Mouse (Mus musculus) spleen, adult 2 months (tissue): Measurements from ENCODE around the gene Pou5f1. TPM values are rescaled to one million over a fixed set of nuclear protein-coding genes. Genes with fewer than 3 reads are reported as not detected.
"Not testable (repeated sequence)": the region's sequence is repeated elsewhere in the genome, so short reads cannot be mapped to it uniquely, and the experiment has no call there.

Experiments used
- DNase-seq, 2 experiments: peaks; one replicate each; pipeline versions ENCODE4 v3.0.0 to v3.0.0-alpha.2; 2012 to 2021; ENCODE audit warnings: low spot score in 2 of 2, low read depth in 1 of 2
- H3K27ac ChIP-seq: fragments of 200-500 bp; 2 replicates; pipeline ENCODE4 v1.5.1; 2012; ENCODE audit warnings: low read length, inconsistent platforms; ENCODE audit not compliant: insufficient read depth
- H3K27me3 ChIP-seq: fragments of 200-500 bp; 2 replicates; pipeline ENCODE4 v1.6.1; 2012; ENCODE audit warnings: mild to moderate bottlenecking, moderate library complexity, low read length, inconsistent platforms; ENCODE audit not compliant: control insufficient read depth, insufficient read depth
- H3K36me3 ChIP-seq: fragments of 200-500 bp; 2 replicates; pipeline ENCODE4 v1.6.1; 2012; ENCODE audit warnings: mild to moderate bottlenecking, low read length, inconsistent platforms; ENCODE audit not compliant: control insufficient read depth, insufficient read depth
- H3K4me1 ChIP-seq: fragments of 200-500 bp; 2 replicates; pipeline ENCODE4 v1.6.1; 2011; ENCODE audit warnings: inconsistent platforms; ENCODE audit not compliant: control insufficient read depth, insufficient read depth, insufficient read length
- H3K4me3 ChIP-seq: fragments of 200-500 bp; 2 replicates; pipeline ENCODE4 v1.5.1; 2011; ENCODE audit warnings: mild to moderate bottlenecking, inconsistent platforms; ENCODE audit not compliant: insufficient read depth, insufficient read length; ENCODE audit errors: extremely low read depth
- CTCF ChIP-seq: fragments of 200-500 bp; IDR thresholded peaks from 2 replicates; pipeline ENCODE4 v1.5.1; 2011; ENCODE audit warnings: mild to moderate bottlenecking, inconsistent platforms; ENCODE audit not compliant: insufficient read depth, insufficient read length, insufficient replicate concordance; ENCODE audit errors: extremely low read depth
- POLR2A ChIP-seq: fragments of 200-500 bp; IDR thresholded peaks from 2 replicates; pipeline ENCODE4 v1.6.1; 2011; ENCODE audit warnings: low read depth, low read length, inconsistent platforms
- WGBS: fragments of 180-500 bp; shearing (Covaris S2); methylation state at CpG from one replicate; pipeline ENCODE4 v1.1.7; 2018; 5-methylcytosine and 5-hydroxymethylcytosine counted together
- polyA plus RNA-seq: library from polyadenylated mRNA; depleted of rRNA; stranded (reverse); fragments of >200 nt; gene quantifications from 2 replicates; pipeline ENCODE4 v1.2.3, GENCODE M21; 2012

Gene Pou5f1
- polyA plus RNA-seq, 1 experiment = not detected

GRCm38 (mm10) chr17:35504628-35505481 is 963 bp upstream of the Pou5f1 start:
- no peak for DNase-seq
- 43% methylated on average over 8 of the region's 8 CpGs for WGBS
- Histone ChIP-seq H3K27me3 (peaks cover 3% of the 10 kb centered on the region; the same call in 1 of the 2 replicates), H3K4me1 (no peaks in the 10 kb centered on the region), H3K36me3 (no peaks in the 10 kb centered on the region), H3K27ac (no peak overlapping the region), H3K4me3 (no peak overlapping the region)
- TF ChIP-seq CTCF = no peak
- no peak for TF ChIP-seq POLR2A

GRCm38 (mm10) chr17:35506881-35507280 is 1.1 kb downstream of the Pou5f1 start:
- H3K4me3 ChIP-seq = no peak overlapping the region
- no peaks in the 10 kb centered on the region for H3K36me3 ChIP-seq
- TF ChIP-seq CTCF (no peak), POLR2A (no peak)
- DNase-seq = no peak
- H3K27ac ChIP-seq = no peak overlapping the region
- H3K27me3 ChIP-seq = peaks cover 3% of the 10 kb centered on the region; the same call in 1 of the 2 replicates
- H3K4me1 ChIP-seq = no peaks in the 10 kb centered on the region
- WGBS = 40% methylated on average over 10 of the region's 10 CpGs

- Histone ChIP-seq H3K36me3 (no peaks in the 10 kb centered on the region), H3K27ac (no peak overlapping the region), H3K4me1 (no peaks in the 10 kb centered on the region), H3K27me3 (peaks cover 2% of the 10 kb centered on the region; the same call in 1 of the 2 replicates), H3K4me3 (no peak overlapping the region)
- 19% methylated on average over 13 of the region's 13 CpGs for WGBS
- TF ChIP-seq CTCF (no peak), POLR2A (no peak)
- DNase-seq = no peak
These were observed 1.9 kb downstream of the Pou5f1 start for GRCm38 (mm10) chr17:35507556-35508260.

- not testable (repeated sequence) for H3K27ac ChIP-seq, DNase-seq, H3K4me3 ChIP-seq, H3K27me3 ChIP-seq, H3K36me3 ChIP-seq, H3K4me1 ChIP-seq
- 64% methylated on average over 5 of the region's 5 CpGs for WGBS
These were observed 2.5 kb downstream of the Pou5f1 start for GRCm38 (mm10) chr17:35508279-35508678.

- Histone ChIP-seq H3K27ac (no peak overlapping the region), H3K36me3 (no peaks in the 10 kb centered on the region), H3K4me3 (no peak overlapping the region), H3K4me1 (no peaks in the 10 kb centered on the region), H3K27me3 (no peaks in the 10 kb centered on the region; the same call in 1 of the 2 replicates)
- WGBS = 12% methylated on average over 8 of the region's 8 CpGs
- peak; percentile 19 to 45 for DNase-seq
- TF ChIP-seq POLR2A (no peak), CTCF (peak; percentile 36; the same call in 1 of the 2 replicates)
These were observed 3.5 kb downstream of the Pou5f1 start for GRCm38 (mm10) chr17:35509284-35509683.

GRCm38 (mm10) chr17:35512916-35513626 is 7.3 kb downstream of the Pou5f1 start:
- H3K36me3 ChIP-seq = no peaks in the 10 kb centered on the region

More at GRCm38 (mm10) chr17:35512916-35513626, 7.3 kb downstream of the Pou5f1 start:
- Histone ChIP-seq H3K27me3 (no peaks in the 10 kb centered on the region), H3K27ac (no peak overlapping the region), H3K4me3 (no peak overlapping the region), H3K4me1 (no peaks in the 10 kb centered on the region; the same call in 1 of the 2 replicates)
- no peak for DNase-seq
- no peak for TF ChIP-seq POLR2A
- WGBS = 100% methylated on average over 7 of the region's 7 CpGs
